Mouse (Mus musculus): ENCODE data around the gene Glrb.
A peak's percentile ranks its signal among the peaks of the same experiment; 100 is the strongest.

Glrb gene

DNA sequence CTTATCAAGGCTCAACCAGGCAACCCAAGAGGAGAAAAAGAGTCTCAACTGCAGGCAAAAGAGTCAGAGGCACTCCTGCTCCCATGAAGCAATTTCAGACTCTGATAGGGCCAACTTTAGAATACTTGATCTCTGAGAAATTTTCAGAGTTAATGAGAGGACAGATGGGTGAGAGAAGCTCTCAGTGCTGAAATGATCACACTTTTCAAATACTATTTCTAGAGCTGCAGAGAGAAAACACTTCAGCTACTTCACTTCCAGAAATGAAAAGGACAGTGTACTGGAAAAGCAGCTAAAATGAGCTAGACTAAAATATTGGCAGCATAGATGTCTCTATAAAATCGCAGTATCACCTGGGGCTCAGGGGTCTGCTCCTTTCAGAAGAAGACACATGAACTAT is 94.8 kb downstream of the Glrb start:
- DNase-seq, result no peak

- no peak for DNase-seq
These were observed 99.7 kb downstream of the Glrb start for GRCm38 (mm10) chr3:80813734-80814133.

GRCm38 (mm10) chr3:80812237-80812636 is 101.2 kb downstream of the Glrb start:
- DNase-seq, result no peak

DNA sequence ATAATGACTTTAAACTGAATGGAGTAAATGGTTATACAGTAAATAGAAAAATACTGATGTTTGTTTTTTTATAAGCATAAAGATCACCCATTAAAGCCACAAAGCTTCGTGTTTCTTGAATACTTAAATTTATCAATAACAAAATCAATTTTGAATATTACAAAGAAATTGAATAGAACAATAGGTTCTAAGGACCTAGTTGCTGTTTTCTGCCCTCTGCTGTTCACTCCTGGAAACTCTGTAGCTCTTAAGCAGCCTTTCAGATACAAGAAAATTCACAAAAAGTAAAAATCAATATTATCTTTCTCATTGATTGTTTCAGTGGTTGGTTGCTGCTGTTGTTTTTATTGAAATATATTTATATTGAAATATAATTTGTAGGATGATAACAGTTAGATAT is 108.1 kb downstream of the Glrb start:
- peak; percentile 23 for DNase-seq

DNA sequence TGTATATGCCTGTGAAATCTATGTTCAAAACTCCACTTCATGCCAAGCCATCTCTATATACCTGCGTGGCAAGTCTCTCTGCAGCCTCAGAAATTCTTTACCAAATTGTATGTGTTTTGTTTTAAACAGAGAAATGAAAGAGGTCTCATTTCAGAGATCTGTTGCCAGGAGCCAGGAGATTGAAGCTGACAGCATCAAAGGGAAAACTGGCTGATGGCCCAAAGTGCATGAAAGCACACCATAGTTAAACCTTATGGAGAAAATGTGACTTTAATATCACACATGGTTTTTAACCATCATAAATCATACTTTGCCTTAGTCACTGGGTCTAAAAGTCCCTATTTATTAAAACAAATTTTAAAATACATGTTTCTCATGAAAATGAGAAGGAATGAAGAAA is 109.6 kb downstream of the Glrb start:
- no peak for DNase-seq

- no peak for DNase-seq
These were observed 110.2 kb downstream of the Glrb start for GRCm38 (mm10) chr3:80803211-80803610.

DNA sequence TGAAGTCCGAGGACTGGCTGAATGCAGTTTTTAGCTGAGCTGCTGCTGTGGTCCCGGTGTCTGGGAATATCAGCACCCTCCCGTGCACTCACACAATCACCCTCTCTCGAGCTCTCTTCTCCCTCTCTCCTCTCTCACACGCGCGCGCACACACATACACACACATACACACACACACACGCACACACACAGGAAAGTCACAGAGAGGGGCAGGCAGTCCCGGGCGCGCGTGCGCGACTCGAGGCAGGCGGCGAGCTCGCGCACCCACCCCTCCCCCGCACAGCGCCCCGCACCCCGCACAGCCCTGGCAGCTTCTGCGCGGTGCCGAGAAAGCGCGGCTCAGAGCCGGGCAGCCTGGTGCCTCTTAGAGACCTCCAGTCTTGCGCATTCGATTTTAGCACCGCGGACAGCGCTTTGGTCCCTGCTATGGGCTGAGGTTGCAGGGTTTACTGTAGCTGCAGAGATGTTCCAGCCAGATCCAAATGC is 110.8 kb downstream of the Glrb start, which contains the start of gene Gria2:
Gene Gria2, minus strand, starts transcription at position 240 of the 486 bp plus-strand sequence.
- DNase-seq, result peak; percentile 89

GRCm38 (mm10) chr3:80801827-80802310 is 111.6 kb downstream of the Glrb start:
- no peak for DNase-seq

GRCm38 (mm10) chr3:80800995-80801826 is 112.2 kb downstream of the Glrb start:
- peak; percentile 60 for DNase-seq

DNA sequence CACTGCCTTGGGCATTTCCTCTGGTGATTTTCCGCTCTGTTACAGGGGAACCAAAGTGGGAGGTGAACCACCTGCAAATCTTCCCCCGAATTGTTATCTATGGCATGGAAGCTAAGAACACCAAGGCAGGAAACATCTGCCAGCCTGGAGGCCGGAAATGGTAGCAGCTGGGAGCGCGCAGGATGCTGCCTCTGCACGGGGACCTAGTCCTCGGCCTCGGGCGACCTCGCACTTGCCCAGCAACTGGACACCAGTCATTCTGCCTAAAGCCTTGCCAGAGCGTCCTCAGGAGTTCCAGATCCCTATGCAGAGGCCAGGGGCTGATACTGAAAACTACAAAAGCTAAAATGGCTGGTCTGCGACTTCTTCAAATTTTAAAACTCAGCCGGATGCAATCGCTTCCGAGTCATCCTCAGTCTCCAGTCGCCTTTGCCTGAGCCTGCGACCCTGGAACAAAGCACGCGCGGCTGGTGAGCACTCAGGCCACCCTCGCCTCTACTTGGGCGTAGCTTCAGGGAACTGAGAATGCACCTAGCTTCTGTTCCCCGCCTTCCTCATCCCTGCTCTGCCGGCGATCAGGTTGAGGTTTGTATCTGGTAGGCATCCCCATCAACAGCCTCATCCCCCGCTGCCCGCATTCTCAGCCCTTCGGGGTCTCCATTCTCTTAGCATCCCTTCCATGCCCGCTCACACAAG is 113.0 kb downstream of the Glrb start:
- peak; percentile 44 for DNase-seq

- DNase-seq, result no peak
These were observed 115.5 kb downstream of the Glrb start for GRCm38 (mm10) chr3:80797935-80798334.

DNA sequence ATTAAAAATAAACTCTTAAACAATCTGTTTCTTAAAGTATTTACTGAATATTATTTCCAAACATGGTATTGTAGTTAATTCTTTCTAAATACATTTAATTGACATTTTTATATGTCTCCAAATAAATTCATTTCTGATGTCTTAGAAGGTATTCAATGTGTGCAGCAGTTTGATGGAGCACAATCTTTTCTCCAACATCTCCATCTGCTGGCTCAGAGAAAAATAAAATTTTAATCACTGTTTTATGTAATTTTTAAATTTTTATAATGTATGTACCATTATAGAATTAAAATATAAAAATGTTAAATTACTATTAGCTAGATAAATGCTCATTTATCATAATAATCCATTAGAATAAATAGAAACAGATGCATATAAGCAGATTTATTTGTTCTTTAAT is 116.7 kb downstream of the Glrb start:
- no peak for DNase-seq

DNA sequence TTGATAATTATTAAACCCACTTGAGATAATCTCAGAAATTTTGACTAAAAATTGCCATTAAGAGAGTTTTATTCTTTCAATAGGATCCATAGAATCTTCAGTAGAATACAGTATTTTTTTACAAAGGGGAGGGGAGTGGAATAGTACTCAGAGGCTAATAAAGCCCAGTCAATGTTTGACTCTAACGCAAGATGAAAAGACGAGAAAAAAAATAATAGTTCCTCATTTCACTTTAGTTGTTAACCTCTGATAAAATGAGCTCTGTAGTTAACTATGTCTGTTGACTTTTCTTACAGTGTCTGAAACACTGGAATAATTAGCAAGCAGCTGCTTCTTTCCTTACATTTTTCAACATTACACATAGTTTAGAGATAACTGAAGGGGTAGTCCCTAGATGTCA is 118.2 kb downstream of the Glrb start:
- DNase-seq, result no peak

All from right cerebral cortex, postnatal 14 days (tissue).